Mouse (Mus musculus): ENCODE measurements around the gene Lrpprc.

DNA sequence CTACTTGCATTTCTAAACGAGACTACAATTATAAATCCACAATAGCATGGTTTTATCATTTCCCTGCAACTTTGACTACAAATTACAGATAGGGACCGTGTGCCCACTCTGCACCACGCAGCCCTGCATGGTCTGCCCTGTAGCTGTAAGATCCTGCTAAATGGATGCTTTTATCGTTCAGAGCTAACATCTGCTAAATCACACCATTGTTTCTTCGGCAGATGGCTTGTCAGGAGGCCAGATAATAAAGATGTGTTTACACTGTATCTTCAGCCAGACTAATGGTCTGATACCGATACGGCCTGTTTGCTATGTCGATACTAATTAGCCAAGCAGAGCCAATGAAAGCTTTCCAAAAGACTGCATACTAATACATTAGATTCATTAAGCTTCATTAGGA, 41.3 kb downstream of the Lrpprc start:
- TF ChIP-seq CTCF (IDR thresholded peaks at IDR 0.05; ENCODE audit: low read depth, low read length) (no peak), POLR2AphosphoS5 (IDR thresholded peaks at IDR 0.05; ENCODE audit: insufficient replicate concordance, low read depth, low read length) (no peak), GATA1 (IDR thresholded peaks at IDR 0.05; ENCODE audit: borderline replicate concordance, low read length) (no peak)
